Mouse (Mus musculus) telencephalon, adult 2 months (tissue): Measurements from ENCODE around the gene Mapre3.

ENCODE experiments used
- DNase-seq: peaks from one replicate; pipeline ENCODE4 v3.0.0-alpha.2; 2011; ENCODE audit warnings: low read depth, low spot score

Gene Mapre3

GRCm38 (mm10) chr5:30886209-30886608 lies 71.8 kb downstream of the Mapre3 start:
- DNase-seq, result no peak

- DNase-seq, result no peak
These were observed 72.3 kb downstream of the Mapre3 start for GRCm38 (mm10) chr5:30886731-30887130.

GRCm38 (mm10) chr5:30887331-30887761 lies 72.9 kb downstream of the Mapre3 start:
- peak; percentile 60 for DNase-seq

- DNase-seq, result peak; percentile 94
These were observed 73.5 kb downstream of the Mapre3 start for GRCm38 (mm10) chr5:30887858-30888336.

- peak; percentile 87 for DNase-seq
These were observed 74.1 kb downstream of the Mapre3 start, which contains the start of gene Agbl5 for GRCm38 (mm10) chr5:30888337-30889087. TSS of gene Agbl5 (plus strand) at chr5:30888694.

- DNase-seq, result no peak
These were observed 74.8 kb downstream of the Mapre3 start for GRCm38 (mm10) chr5:30889088-30889754.

GRCm38 (mm10) chr5:30890375-30890774 lies 75.9 kb downstream of the Mapre3 start:
- no peak for DNase-seq

GRCm38 (mm10) chr5:30901860-30902259 lies 87.4 kb downstream of the Mapre3 start:
- no peak for DNase-seq

GRCm38 (mm10) chr5:30907413-30908059 lies 93.1 kb downstream of the Mapre3 start, which contains the start of gene Ost4:
TSS of gene Ost4 (minus strand) at chr5:30907788.
- DNase-seq, result peak; percentile 95

- no peak for DNase-seq
These were observed 94.2 kb downstream of the Mapre3 start for GRCm38 (mm10) chr5:30908426-30909299.

- no peak for DNase-seq
These were observed 94.8 kb downstream of the Mapre3 start for GRCm38 (mm10) chr5:30909300-30909659.

- no peak for DNase-seq
These were observed 95.4 kb downstream of the Mapre3 start for GRCm38 (mm10) chr5:30909863-30910262.

GRCm38 (mm10) chr5:30910481-30910880 lies 96.0 kb downstream of the Mapre3 start:
- no peak for DNase-seq

- no peak for DNase-seq
These were observed 97.7 kb downstream of the Mapre3 start for GRCm38 (mm10) chr5:30912156-30912555.

- DNase-seq, result no peak
These were observed 98.8 kb downstream of the Mapre3 start, which contains the start of gene Emilin1 for GRCm38 (mm10) chr5:30913060-30913841. TSS of gene Emilin1 (plus strand) at chr5:30913402.

GRCm38 (mm10) chr5:30914101-30914635 lies 99.7 kb downstream of the Mapre3 start:
- DNase-seq, result no peak

- no peak for DNase-seq
These were observed 100.4 kb downstream of the Mapre3 start for GRCm38 (mm10) chr5:30914849-30915248.

GRCm38 (mm10) chr5:30915456-30915855 lies 101.0 kb downstream of the Mapre3 start:
- DNase-seq, result no peak
